Mouse (Mus musculus) megakaryocyte, embryonic 14.5 days (primary cell): Measurements from ENCODE around the gene Havcr1.

Source experiments
- FLI1 ChIP-seq: IDR thresholded peaks from 2 replicates; pipeline ENCODE4 v1.6.1; 2012; ENCODE audit warnings: low read length, inconsistent platforms, mixed read lengths
- GATA1 ChIP-seq: IDR thresholded peaks from 3 replicates; pipeline ENCODE4 v1.6.1; 2012; ENCODE audit warnings: mixed read lengths, low read length, inconsistent platforms, borderline replicate concordance

GRCm38 (mm10) chr11:46690136-46690535 lies 44.7 kb upstream of the Havcr1 start:
- TF ChIP-seq GATA1 (no peak), FLI1 (no peak)
